Mouse (Mus musculus): ENCODE data around the gene Flrt3.

- no peak for TF ChIP-seq EP300 (IDR thresholded peaks at IDR 0.05)
- TF ChIP-seq CTCF (IDR thresholded peaks at IDR 0.05): no peak
Observed at GRCm38 (mm10) chr2:140705278-140705677, 34.0 kb upstream of the Flrt3 start.

Data from lung, postnatal 0 days (tissue).